Comparison of ENCODE assay signal across 24 mouse cellular contexts in the genomic region with DNA sequence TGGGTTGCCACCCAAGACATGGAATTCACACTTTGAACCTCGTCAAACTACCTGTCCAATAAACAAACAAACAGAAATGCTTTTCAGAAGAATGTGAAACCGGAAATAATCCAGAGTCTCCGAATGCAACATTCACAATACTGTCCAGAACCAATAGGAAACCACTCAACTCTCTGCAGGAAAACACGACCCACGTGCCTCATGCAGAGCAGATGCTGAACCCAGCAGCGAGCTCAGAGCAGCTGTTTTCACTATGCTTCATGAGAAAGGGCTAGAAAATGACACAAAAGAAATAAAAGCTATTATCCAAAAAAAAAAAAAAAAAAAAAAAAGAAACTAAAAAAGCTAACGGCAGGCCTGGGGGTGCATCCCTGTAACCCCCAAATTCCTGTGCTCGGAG.
A peak's percentile ranks its signal among the peaks of the same experiment; 100 is the strongest.
DNase-seq lines count a peak whose midpoint lies in the region; ATAC-seq and TF ChIP-seq lines count a peak whose summit lies in the region.
"Had no signal": no experiment of that assay in that cellular context is flagged by ENCODE, and none has a peak within 500 bp of the region (broad histone marks: within the 10 kb centered on the region; RNA-seq: fewer than 3 reads in every experiment).

No protein-coding gene starts in this region.

- H3K27ac ChIP-seq in embryonic facial prominence, embryonic 11.5 days (replicated peaks; ENCODE audit: low read depth, low read length): no peak overlapping the region
- H3K27ac ChIP-seq in embryonic facial prominence, embryonic 10.5 days (replicated peaks): no peak overlapping the region
- no peak overlapping the region for H3K27ac ChIP-seq in kidney, embryonic 16.5 days (ENCODE audit: low read length)
- H3K27ac ChIP-seq in embryonic facial prominence, embryonic 14.5 days (replicated peaks; ENCODE audit: low read depth, low read length): no peak overlapping the region
- 0 out of 2 replicates have a peak overlapping the region, but pooled peaks have one; percentile 15 for H3K27ac ChIP-seq in olfactory bulb, adult 2 months (ENCODE audit: insufficient read depth, low read depth, low read length)
- H3K27ac ChIP-seq in intestine, embryonic 16.5 days (ENCODE audit: low read length): no peak overlapping the region
- H3K27ac ChIP-seq: forebrain, embryonic 13.5 days; heart, embryonic 10.5 days; hindbrain, embryonic 15.5 days; liver, embryonic 14.5 days had no signal

- DNase-seq in embryonic facial prominence, embryonic 11.5 days (ENCODE audit: low spot score): peak; percentile 53
- no peak for DNase-seq in embryonic facial prominence, embryonic 10.5 days (ENCODE audit: low spot score)
- peak; percentile 32 for DNase-seq in kidney, postnatal 10 days
- DNase-seq in embryonic facial prominence, embryonic 14.5 days (ENCODE audit: low spot score): peak; percentile 56
- DNase-seq in layer of hippocampus, adult 18-20 months (ENCODE audit: low spot score in 2 of 2): no peak
- DNase-seq: adrenal gland, postnatal 14 days; cerebellum, adult 11-12 months; heart, postnatal 4 days; kidney, adult 9 months; lung, embryonic 14.5 days; midbrain, embryonic 14.5 days; retina, postnatal 1 day; right cerebral cortex, postnatal 4 days; thymus, postnatal 25 days had no signal

- H3K36me3 ChIP-seq in embryonic facial prominence, embryonic 11.5 days (replicated peaks; ENCODE audit: control insufficient read depth, insufficient read depth, low read depth, low read length): no peaks in the 10 kb centered on the region
- H3K36me3 ChIP-seq in embryonic facial prominence, embryonic 10.5 days (replicated peaks): no peaks in the 10 kb centered on the region
- no peaks in the 10 kb centered on the region for H3K36me3 ChIP-seq in kidney, embryonic 16.5 days (ENCODE audit: insufficient read depth, low read length)
- no peaks in the 10 kb centered on the region for H3K36me3 ChIP-seq in embryonic facial prominence, embryonic 14.5 days (ENCODE audit: control insufficient read depth, insufficient read depth, low read length)
- H3K36me3 ChIP-seq in intestine, embryonic 16.5 days (ENCODE audit: control insufficient read depth, insufficient read depth, low read length): no peaks in the 10 kb centered on the region
- H3K36me3 ChIP-seq: heart, embryonic 10.5 days; hindbrain, embryonic 15.5 days; limb, embryonic 13.5 days had no signal

- H3K4me2 ChIP-seq in embryonic facial prominence, embryonic 11.5 days (ENCODE audit: low read depth, low read length): no peak overlapping the region
- H3K4me2 ChIP-seq in kidney, embryonic 16.5 days (replicated peaks; ENCODE audit: low read depth, low read length): no peak overlapping the region
- no peak overlapping the region for H3K4me2 ChIP-seq in embryonic facial prominence, embryonic 14.5 days (ENCODE audit: low read depth, low read length)
- no peak overlapping the region for H3K4me2 ChIP-seq in intestine, embryonic 16.5 days (ENCODE audit: low read depth, low read length)
- H3K4me2 ChIP-seq: forebrain, embryonic 13.5 days; hindbrain, embryonic 15.5 days; limb, embryonic 13.5 days; lung, embryonic 14.5 days had no signal

- ATAC-seq in embryonic facial prominence, embryonic 11.5 days (replicated peaks; ENCODE audit: insufficient number of reproducible peaks, low FRiP score, low TSS enrichment, low read depth): no peak
- no peak for ATAC-seq in kidney, embryonic 16.5 days (ENCODE audit: low FRiP score, low TSS enrichment)
- ATAC-seq in embryonic facial prominence, embryonic 14.5 days (ENCODE audit: low read depth): no peak
- no peak for ATAC-seq in intestine, embryonic 16.5 days
- ATAC-seq: CD4-positive, CD25-positive, alpha-beta regulatory T cell, adult 4 months; forebrain, embryonic 13.5 days had no signal

- no peaks in the 10 kb centered on the region for H3K9me3 ChIP-seq in embryonic facial prominence, embryonic 11.5 days (replicated peaks; ENCODE audit: control insufficient read depth, low read length)
- H3K9me3 ChIP-seq in embryonic facial prominence, embryonic 10.5 days: no peaks in the 10 kb centered on the region
- H3K9me3 ChIP-seq in kidney, embryonic 16.5 days (ENCODE audit: low read length): no peaks in the 10 kb centered on the region
- no peaks in the 10 kb centered on the region for H3K9me3 ChIP-seq in embryonic facial prominence, embryonic 14.5 days (ENCODE audit: control insufficient read depth, low read length)
- no peaks in the 10 kb centered on the region for H3K9me3 ChIP-seq in intestine, embryonic 16.5 days (ENCODE audit: control insufficient read depth, low read length)
- H3K9me3 ChIP-seq: forebrain, embryonic 13.5 days; heart, embryonic 10.5 days; hindbrain, embryonic 15.5 days; limb, embryonic 13.5 days; megakaryocyte, embryonic 14.5 days had no signal

- no peak for TF ChIP-seq POLR2A in olfactory bulb, adult 2 months (IDR thresholded peaks at IDR 0.05; ENCODE audit: insufficient read depth, low read depth, low read length)

- TF ChIP-seq CTCF in olfactory bulb, adult 2 months (IDR thresholded peaks at IDR 0.05; ENCODE audit: insufficient read depth, low read depth, low read length): no peak

- H3K27me3 ChIP-seq in embryonic facial prominence, embryonic 11.5 days (ENCODE audit: control insufficient read depth, insufficient read depth, low read length): no peaks in the 10 kb centered on the region
- H3K27me3 ChIP-seq in embryonic facial prominence, embryonic 10.5 days (replicated peaks; ENCODE audit: low read depth, poor library complexity, severe bottlenecking): no peaks in the 10 kb centered on the region
- H3K27me3 ChIP-seq in kidney, embryonic 16.5 days (ENCODE audit: insufficient read depth, low read length): no peaks in the 10 kb centered on the region
- H3K27me3 ChIP-seq in embryonic facial prominence, embryonic 14.5 days (replicated peaks; ENCODE audit: control insufficient read depth, insufficient read depth, low read length): no peaks in the 10 kb centered on the region
- H3K27me3 ChIP-seq in intestine, embryonic 16.5 days (replicated peaks; ENCODE audit: control insufficient read depth, insufficient read depth, low read length): no peaks in the 10 kb centered on the region
- H3K27me3 ChIP-seq: forebrain, embryonic 13.5 days; hindbrain, embryonic 15.5 days; megakaryocyte, embryonic 14.5 days had no signal

- no peak overlapping the region for H3K4me3 ChIP-seq in embryonic facial prominence, embryonic 11.5 days (ENCODE audit: low read depth, low read length)
- H3K4me3 ChIP-seq in embryonic facial prominence, embryonic 10.5 days: no peak overlapping the region
- H3K4me3 ChIP-seq in kidney, embryonic 16.5 days (ENCODE audit: low read length): no peak overlapping the region
- no peak overlapping the region for H3K4me3 ChIP-seq in embryonic facial prominence, embryonic 14.5 days (ENCODE audit: low read depth, low read length)
- H3K4me3 ChIP-seq in olfactory bulb, adult 2 months (ENCODE audit: insufficient read depth, low read depth, low read length): no peak overlapping the region
- no peak overlapping the region for H3K4me3 ChIP-seq in intestine, embryonic 16.5 days (ENCODE audit: low read length)
- H3K4me3 ChIP-seq: forebrain, embryonic 13.5 days; heart, embryonic 10.5 days; hindbrain, embryonic 15.5 days; limb, embryonic 13.5 days; megakaryocyte, embryonic 14.5 days had no signal

- WGBS in embryonic facial prominence, embryonic 11.5 days: 56% methylated on average over 8 of the region's 8 CpGs
- 75% methylated on average over 8 of the region's 8 CpGs for WGBS in embryonic facial prominence, embryonic 10.5 days
- WGBS in kidney, embryonic 16.5 days: 57% methylated on average over 8 of the region's 8 CpGs
- 34% methylated on average over 8 of the region's 8 CpGs for WGBS in embryonic facial prominence, embryonic 14.5 days
- WGBS in olfactory bulb, adult 2 months: 38% methylated on average over 8 of the region's 8 CpGs
- 65% methylated on average over 8 of the region's 8 CpGs for WGBS in intestine, embryonic 16.5 days

- H3K9ac ChIP-seq in embryonic facial prominence, embryonic 11.5 days (replicated peaks; ENCODE audit: low read length): no peak overlapping the region
- no peak overlapping the region for H3K9ac ChIP-seq in kidney, embryonic 16.5 days (replicated peaks; ENCODE audit: low read length)
- no peak overlapping the region for H3K9ac ChIP-seq in embryonic facial prominence, embryonic 14.5 days (ENCODE audit: low read depth, low read length)
- no peak overlapping the region for H3K9ac ChIP-seq in intestine, embryonic 16.5 days (ENCODE audit: low read depth, low read length)
- H3K9ac ChIP-seq: forebrain, embryonic 13.5 days; hindbrain, embryonic 15.5 days; limb, embryonic 13.5 days; liver, embryonic 14.5 days; lung, embryonic 14.5 days had no signal

- H3K4me1 ChIP-seq in embryonic facial prominence, embryonic 11.5 days (ENCODE audit: control insufficient read depth, insufficient read depth, low read length): no peaks in the 10 kb centered on the region
- no peaks in the 10 kb centered on the region for H3K4me1 ChIP-seq in embryonic facial prominence, embryonic 10.5 days
- H3K4me1 ChIP-seq in kidney, embryonic 16.5 days (ENCODE audit: insufficient read depth, low read length): no peaks in the 10 kb centered on the region
- H3K4me1 ChIP-seq in embryonic facial prominence, embryonic 14.5 days (ENCODE audit: control insufficient read depth, insufficient read depth, low read length): peaks cover 8% of the 10 kb centered on the region; the same call in 1 of the 2 replicates
- peaks cover 5% of the 10 kb centered on the region; the same call in 1 of the 2 replicates for H3K4me1 ChIP-seq in olfactory bulb, adult 2 months (ENCODE audit: control insufficient read depth, insufficient read depth, low read length)
- no peaks in the 10 kb centered on the region for H3K4me1 ChIP-seq in intestine, embryonic 16.5 days (ENCODE audit: control insufficient read depth, insufficient read depth, low read length)
- H3K4me1 ChIP-seq: forebrain, embryonic 13.5 days; hindbrain, embryonic 15.5 days had no signal

Comparison
In these comparisons a context has a peak if more than half of its experiments do, and no peak if none do; other contexts are left out.
1. DNase-seq: peak in embryonic facial prominence, embryonic 11.5 days (single experiment), kidney, postnatal 10 days (single experiment) and embryonic facial prominence, embryonic 14.5 days (single experiment); none in embryonic facial prominence, embryonic 10.5 days (single experiment) and layer of hippocampus, adult 18-20 months (0 of 2).